19 mouse cellular contexts compared by ENCODE assay signal in genomic region chr3:120511651-120512050, GRCm38 (mm10).
A peak's percentile ranks its signal among the peaks of the same experiment; 100 is the strongest.
DNase-seq lines count a peak whose midpoint lies in the region; ATAC-seq and TF ChIP-seq lines count a peak whose summit lies in the region.
"Had no signal": no experiment of that assay in that cellular context is flagged by ENCODE, and none has a peak within 500 bp of the region (broad histone marks: within the 10 kb centered on the region; RNA-seq: fewer than 3 reads in every experiment).

No protein-coding gene starts in this region.

- no peaks in the 10 kb centered on the region for H3K4me1 ChIP-seq in forebrain, embryonic 14.5 days (ENCODE audit: control insufficient read depth, insufficient read depth, low read length)
- no peaks in the 10 kb centered on the region for H3K4me1 ChIP-seq in forebrain, postnatal 0 days (ENCODE audit: insufficient read depth)
- H3K4me1 ChIP-seq: embryonic facial prominence, embryonic 10.5 days; embryonic facial prominence, embryonic 12.5 days; forebrain, embryonic 12.5 days had no signal

- TF ChIP-seq CTCF in forebrain, postnatal 0 days (IDR thresholded peaks at IDR 0.05; ENCODE audit: low read depth): no peak
- TF ChIP-seq CTCF in brain, embryonic 14.5 days (IDR thresholded peaks at IDR 0.05; ENCODE audit: borderline replicate concordance, extremely low read depth, insufficient read depth, insufficient read length): no peak

- no peak overlapping the region for H3K4me2 ChIP-seq in forebrain, embryonic 14.5 days (ENCODE audit: low read length)
- no peak overlapping the region for H3K4me2 ChIP-seq in forebrain, postnatal 0 days (ENCODE audit: low read depth)
- H3K4me2 ChIP-seq: embryonic facial prominence, embryonic 12.5 days; forebrain, embryonic 12.5 days had no signal

- no peak for TF ChIP-seq POLR2A in brain, embryonic 14.5 days (IDR thresholded peaks at IDR 0.05; ENCODE audit: borderline replicate concordance, extremely low read depth, insufficient read depth, insufficient read length, poor library complexity, severe bottlenecking)

- ATAC-seq in forebrain, embryonic 14.5 days: peak; percentile 57; the same call in 1 of the 2 replicates
- no peak for ATAC-seq in forebrain, postnatal 0 days
- ATAC-seq: activated CD4-positive, CD25-positive, alpha-beta regulatory T cell, adult 4 months; forebrain, embryonic 16.5 days; Patski had no signal

- H3K9ac ChIP-seq in forebrain, embryonic 14.5 days (ENCODE audit: low read length): no peak overlapping the region
- no peak overlapping the region for H3K9ac ChIP-seq in forebrain, postnatal 0 days
- H3K9ac ChIP-seq: embryonic facial prominence, embryonic 12.5 days; forebrain, embryonic 12.5 days had no signal

- H3K4me3 ChIP-seq in forebrain, embryonic 14.5 days (ENCODE audit: low read depth, low read length): no peak overlapping the region
- H3K4me3 ChIP-seq in forebrain, postnatal 0 days (ENCODE audit: low read depth, low read length): no peak overlapping the region
- H3K4me3 ChIP-seq: embryonic facial prominence, embryonic 10.5 days; embryonic facial prominence, embryonic 12.5 days; forebrain, embryonic 12.5 days had no signal

- no peak overlapping the region for H3K27ac ChIP-seq in forebrain, embryonic 14.5 days (ENCODE audit: low read depth, low read length)
- no peak overlapping the region for H3K27ac ChIP-seq in forebrain, postnatal 0 days (ENCODE audit: low read depth, low read length)
- H3K27ac ChIP-seq: embryonic facial prominence, embryonic 10.5 days; embryonic facial prominence, embryonic 12.5 days; forebrain, embryonic 12.5 days had no signal

- no peaks in the 10 kb centered on the region for H3K27me3 ChIP-seq in forebrain, embryonic 14.5 days (replicated peaks; ENCODE audit: control insufficient read depth, insufficient read depth, low read length)
- H3K27me3 ChIP-seq in forebrain, postnatal 0 days (ENCODE audit: insufficient read depth, low read length): no peaks in the 10 kb centered on the region
- H3K27me3 ChIP-seq: embryonic facial prominence, embryonic 12.5 days; forebrain, embryonic 12.5 days; Patski had no signal

- WGBS in forebrain, embryonic 14.5 days: 8% methylated on average over 1 of the region's 1 CpGs
- 37% methylated on average over 1 of the region's 1 CpGs for WGBS in forebrain, postnatal 0 days

- DNase-seq in forebrain, embryonic 14.5 days (ENCODE audit: low spot score): peak; percentile 49
- no peak for DNase-seq in forebrain, postnatal 0 days
- peak; percentile 24 for DNase-seq in Muller cell, postnatal 12 days (ENCODE audit: inconsistent ontology term)
- DNase-seq in brain, embryonic 14.5 days (ENCODE audit: low read depth): peak; percentile 69
- DNase-seq in thymus, postnatal 4 days: no peak
- DNase-seq in adrenal gland, postnatal 10 days: no peak
- DNase-seq: adrenal gland, adult 8-10 months; adrenal gland, postnatal 25 days; cerebellum, adult 11-12 months; cerebellum, adult 2 months; cerebellum, adult 9-10 months; cerebellum, postnatal 10 days; cerebellum, postnatal 25 days had no signal

- no peaks in the 10 kb centered on the region for H3K36me3 ChIP-seq in forebrain, embryonic 14.5 days (ENCODE audit: control insufficient read depth, insufficient read depth, low read length)
- no peaks in the 10 kb centered on the region for H3K36me3 ChIP-seq in forebrain, postnatal 0 days (ENCODE audit: insufficient read depth)
- H3K36me3 ChIP-seq: embryonic facial prominence, embryonic 10.5 days; embryonic facial prominence, embryonic 12.5 days; forebrain, embryonic 12.5 days had no signal

- no peaks in the 10 kb centered on the region for H3K9me3 ChIP-seq in forebrain, embryonic 14.5 days (replicated peaks; ENCODE audit: control insufficient read depth, low read length)
- H3K9me3 ChIP-seq in forebrain, postnatal 0 days (ENCODE audit: low read length): no peaks in the 10 kb centered on the region
- H3K9me3 ChIP-seq: embryonic facial prominence, embryonic 10.5 days; embryonic facial prominence, embryonic 12.5 days; forebrain, embryonic 12.5 days had no signal

Comparison
In these comparisons a context has a peak if more than half of its experiments do, and no peak if none do; other contexts are left out.
1. DNase-seq: peak in forebrain, embryonic 14.5 days (single experiment), Muller cell, postnatal 12 days (single experiment) and brain, embryonic 14.5 days (single experiment); none in forebrain, postnatal 0 days (single experiment), thymus, postnatal 4 days (single experiment) and adrenal gland, postnatal 10 days (single experiment).